Mouse (Mus musculus) embryonic facial prominence, embryonic 10.5 days (tissue): ENCODE measurements around the gene Mrpl4. TPM values are rescaled to one million over a fixed set of nuclear protein-coding genes. Genes with fewer than 3 reads are reported as not detected.

Source experiments
- DNase-seq: peaks from one replicate; pipeline ENCODE4 v3.0.0-alpha.2; 2017; ENCODE audit warnings: low spot score
- H3K27ac ChIP-seq: fragments of 300-500 bp; sonication (generic); replicated peaks from 2 replicates; pipeline ENCODE4 v1.5.1; 2016; ENCODE audit warnings: mild to moderate bottlenecking
- H3K27me3 ChIP-seq: fragments of 300-500 bp; sonication (generic); replicated peaks from 2 replicates; pipeline ENCODE4 v1.6.1; 2016; ENCODE audit warnings: low read depth, mild to moderate bottlenecking; ENCODE audit not compliant: poor library complexity, severe bottlenecking
- H3K36me3 ChIP-seq: fragments of 300-500 bp; sonication (generic); replicated peaks from 2 replicates; pipeline ENCODE4 v1.6.1; 2016; ENCODE audit warnings: mild to moderate bottlenecking, moderate library complexity
- H3K4me1 ChIP-seq: fragments of 300-500 bp; sonication (generic); 2 replicates; pipeline ENCODE4 v1.6.1; 2016
- H3K4me3 ChIP-seq: fragments of 300-500 bp; sonication (generic); 2 replicates; pipeline ENCODE4 v1.5.1; 2016; ENCODE audit warnings: mild to moderate bottlenecking, moderate library complexity
- H3K9me3 ChIP-seq: fragments of 300-500 bp; sonication (generic); 2 replicates; pipeline ENCODE4 v1.6.1; 2016; ENCODE audit warnings: mild to moderate bottlenecking
- WGBS: fragments of 180-500 bp; shearing (Covaris S2); methylation state at CpG from one replicate; pipeline ENCODE4 v1.1.7; 2016; 5-methylcytosine and 5-hydroxymethylcytosine counted together
- polyA plus RNA-seq: library from polyadenylated mRNA; unstranded; fragments of >200 nt; fragmentation: Nextera tagmentation; extraction: Ambion mirVana; gene quantifications from 2 replicates; pipeline ENCODE4 v1.2.1, GENCODE M21; 2016

The Mrpl4 gene
- polyA plus RNA-seq, 1 experiment from 2014 or later: 161 TPM

GRCm38 (mm10) chr9:21027774-21028290, 25.3 kb downstream of the Mrpl4 start:
- H3K27ac ChIP-seq: no peak overlapping the region
- H3K36me3 ChIP-seq: no peaks in the 10 kb centered on the region
- no peak for DNase-seq
- WGBS: 67% methylated on average over 8 of the region's 8 CpGs
- no peak overlapping the region for H3K4me3 ChIP-seq
- H3K27me3 ChIP-seq: peaks cover 79% of the 10 kb centered on the region
- H3K9me3 ChIP-seq: no peaks in the 10 kb centered on the region
- H3K4me1 ChIP-seq: peaks cover 45% of the 10 kb centered on the region

- Histone ChIP-seq H3K4me1 (peaks cover 53% of the 10 kb centered on the region), H3K36me3 (no peaks in the 10 kb centered on the region), H3K27ac (no peak overlapping the region), H3K4me3 (0 out of 2 replicates have a peak overlapping the region, but pooled peaks have one; percentile 57), H3K9me3 (no peaks in the 10 kb centered on the region), H3K27me3 (peaks cover 87% of the 10 kb centered on the region)
- WGBS: 72% methylated on average over 6 of the region's 6 CpGs
- DNase-seq: no peak
Observed at GRCm38 (mm10) chr9:21028560-21029110, 26.1 kb downstream of the Mrpl4 start.

GRCm38 (mm10) chr9:21029291-21030054, 26.9 kb downstream of the Mrpl4 start, which contains the start of gene Icam4:
Icam4 (plus strand) TSS chr9:21029373.
- Histone ChIP-seq H3K27ac (peak within 1 kb of the TSS; percentile 73), H3K36me3 (no peaks in the 10 kb centered on the region), H3K4me1 (peaks cover 56% of the 10 kb centered on the region), H3K27me3 (peaks cover 95% of the 10 kb centered on the region), H3K9me3 (no peaks in the 10 kb centered on the region), H3K4me3 (peak within 1 kb of the TSS; percentile 57)
- WGBS: 2% methylated on average over 37 of the region's 37 CpGs
- peak; percentile 87 for DNase-seq

GRCm38 (mm10) chr9:21030055-21030600, 27.6 kb downstream of the Mrpl4 start:
- no peaks in the 10 kb centered on the region for H3K9me3 ChIP-seq
- H3K27ac ChIP-seq: no peak overlapping the region
- WGBS: 21% methylated on average over 22 of the region's 22 CpGs
- H3K36me3 ChIP-seq: no peaks in the 10 kb centered on the region
- peaks cover 100% of the 10 kb centered on the region for H3K27me3 ChIP-seq
- DNase-seq: no peak
- peaks cover 63% of the 10 kb centered on the region for H3K4me1 ChIP-seq
- H3K4me3 ChIP-seq: peak overlapping the region; percentile 57

- H3K27me3 ChIP-seq: peaks cover 100% of the 10 kb centered on the region
- no peak overlapping the region for H3K27ac ChIP-seq
- H3K4me3 ChIP-seq: peak overlapping the region; percentile 57
- under 1% methylated on average over 13 of the region's 13 CpGs for WGBS
- DNase-seq: peak; percentile 88
- H3K36me3 ChIP-seq: no peaks in the 10 kb centered on the region
- no peaks in the 10 kb centered on the region for H3K9me3 ChIP-seq
- H3K4me1 ChIP-seq: peaks cover 67% of the 10 kb centered on the region
Observed at GRCm38 (mm10) chr9:21030781-21031250, 28.3 kb downstream of the Mrpl4 start.

- H3K27me3 ChIP-seq: peaks cover 100% of the 10 kb centered on the region
- H3K9me3 ChIP-seq: no peaks in the 10 kb centered on the region
- under 1% methylated on average over 36 of the region's 36 CpGs for whole genome bisulfite sequencing
- peak overlapping the region; percentile 57 for H3K4me3 ChIP-seq
- peak; percentile 72 for DNase-seq
- H3K4me1 ChIP-seq: peaks cover 71% of the 10 kb centered on the region
- H3K36me3 ChIP-seq: no peaks in the 10 kb centered on the region
- H3K27ac ChIP-seq: no peak overlapping the region
Observed at GRCm38 (mm10) chr9:21031251-21031895, 28.8 kb downstream of the Mrpl4 start.

- H3K36me3 ChIP-seq: no peaks in the 10 kb centered on the region
- DNase-seq: peak; percentile 53
- WGBS: under 1% methylated on average over 35 of the region's 35 CpGs
- H3K27ac ChIP-seq: no peak within 1 kb of the TSS
- peaks cover 76% of the 10 kb centered on the region for H3K4me1 ChIP-seq
- H3K9me3 ChIP-seq: no peaks in the 10 kb centered on the region
- peak within 1 kb of the TSS; percentile 57 for H3K4me3 ChIP-seq
- H3K27me3 ChIP-seq: peaks cover 100% of the 10 kb centered on the region
Observed at GRCm38 (mm10) chr9:21031896-21032351, 29.4 kb downstream of the Mrpl4 start, which contains the start of gene Icam5. Icam5 (plus strand) TSS chr9:21032073.

GRCm38 (mm10) chr9:21032491-21032890, 30.0 kb downstream of the Mrpl4 start:
- Histone ChIP-seq H3K27me3 (peaks cover 100% of the 10 kb centered on the region), H3K4me1 (peaks cover 82% of the 10 kb centered on the region), H3K27ac (no peak overlapping the region), H3K9me3 (no peaks in the 10 kb centered on the region), H3K4me3 (peak overlapping the region; percentile 57), H3K36me3 (no peaks in the 10 kb centered on the region)
- WGBS: 4% methylated on average over 7 of the region's 7 CpGs
- DNase-seq: no peak

GRCm38 (mm10) chr9:21033136-21033535, 30.6 kb downstream of the Mrpl4 start:
- Histone ChIP-seq H3K27ac (no peak overlapping the region), H3K36me3 (no peaks in the 10 kb centered on the region), H3K27me3 (peaks cover 100% of the 10 kb centered on the region), H3K4me1 (peaks cover 85% of the 10 kb centered on the region), H3K9me3 (no peaks in the 10 kb centered on the region), H3K4me3 (peak overlapping the region; percentile 57)
- WGBS: under 1% methylated on average over 34 of the region's 34 CpGs
- DNase-seq: peak; percentile 83

- H3K4me3 ChIP-seq: peak overlapping the region; percentile 8; the same call in 1 of the 2 replicates
- H3K4me1 ChIP-seq: peaks cover 80% of the 10 kb centered on the region
Observed at GRCm38 (mm10) chr9:21034481-21035085, 32.0 kb downstream of the Mrpl4 start.

GRCm38 (mm10) chr9:21035586-21035985, 33.0 kb downstream of the Mrpl4 start:
- WGBS: 13% methylated on average over 9 of the region's 9 CpGs
- Histone ChIP-seq H3K4me1 (peaks cover 70% of the 10 kb centered on the region), H3K27ac (no peak overlapping the region), H3K36me3 (no peaks in the 10 kb centered on the region), H3K27me3 (peaks cover 100% of the 10 kb centered on the region), H3K4me3 (0 out of 2 replicates have a peak overlapping the region, but pooled peaks have one; percentile 2), H3K9me3 (peaks cover 3% of the 10 kb centered on the region; the same call in 1 of the 2 replicates)
- no peak for DNase-seq

More at GRCm38 (mm10) chr9:21034481-21035085, 32.0 kb downstream of the Mrpl4 start:
- WGBS: 1% methylated on average over 17 of the region's 17 CpGs
- peak; percentile 62 for DNase-seq
- H3K27ac ChIP-seq: no peak overlapping the region
- H3K36me3 ChIP-seq: no peaks in the 10 kb centered on the region
- peaks cover 100% of the 10 kb centered on the region for H3K27me3 ChIP-seq
- peaks cover 3% of the 10 kb centered on the region; the same call in 1 of the 2 replicates for H3K9me3 ChIP-seq
